Mouse (Mus musculus): ENCODE measurements around the gene Yipf4.

The Yipf4 gene

DNA sequence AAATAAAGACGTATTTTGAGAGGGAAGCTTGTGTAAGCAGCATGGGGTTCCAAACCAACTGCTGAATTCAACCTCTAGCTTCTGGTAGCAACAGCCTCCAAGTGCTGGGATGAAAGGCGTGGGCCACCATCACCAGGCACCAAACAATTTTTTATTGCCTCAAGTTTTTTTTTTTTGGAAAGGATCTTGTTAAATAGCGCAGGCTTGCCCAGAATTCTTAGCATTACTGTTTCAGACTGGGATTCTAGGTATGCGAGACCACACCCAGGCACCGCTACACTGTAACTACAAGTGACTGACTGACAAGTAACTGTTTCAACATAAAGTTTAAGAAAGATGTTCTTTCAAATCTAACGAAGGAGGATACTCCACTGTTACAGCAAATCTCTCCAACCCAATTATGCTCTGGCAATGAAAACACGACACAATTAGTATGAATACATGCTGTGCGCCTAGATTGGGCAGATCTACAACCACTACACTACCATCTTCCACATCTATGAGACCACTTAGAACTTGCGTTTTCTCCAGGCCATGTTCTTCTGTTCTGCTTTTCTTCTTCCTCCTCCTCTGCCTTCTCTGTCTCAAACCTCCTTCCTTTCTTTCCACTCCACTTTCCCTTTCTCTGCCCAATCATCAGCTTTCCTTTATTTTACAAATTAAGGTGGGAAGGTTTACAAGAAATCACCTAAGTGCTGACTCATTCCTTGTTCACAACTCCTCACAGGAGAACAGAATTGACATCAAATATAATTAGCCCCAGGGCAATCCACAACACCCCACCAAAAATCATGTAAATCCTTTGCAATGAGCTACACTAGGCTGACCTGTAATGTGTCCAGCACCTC is 37.7 kb downstream of the Yipf4 start:
- no peak for DNase-seq

GRCm38 (mm10) chr17:74527729-74528607 is 38.7 kb downstream of the Yipf4 start, which contains the start of gene Birc6:
Gene Birc6, plus strand, starts transcription at chr17:74528295.
- DNase-seq: peak; percentile 100

DNA sequence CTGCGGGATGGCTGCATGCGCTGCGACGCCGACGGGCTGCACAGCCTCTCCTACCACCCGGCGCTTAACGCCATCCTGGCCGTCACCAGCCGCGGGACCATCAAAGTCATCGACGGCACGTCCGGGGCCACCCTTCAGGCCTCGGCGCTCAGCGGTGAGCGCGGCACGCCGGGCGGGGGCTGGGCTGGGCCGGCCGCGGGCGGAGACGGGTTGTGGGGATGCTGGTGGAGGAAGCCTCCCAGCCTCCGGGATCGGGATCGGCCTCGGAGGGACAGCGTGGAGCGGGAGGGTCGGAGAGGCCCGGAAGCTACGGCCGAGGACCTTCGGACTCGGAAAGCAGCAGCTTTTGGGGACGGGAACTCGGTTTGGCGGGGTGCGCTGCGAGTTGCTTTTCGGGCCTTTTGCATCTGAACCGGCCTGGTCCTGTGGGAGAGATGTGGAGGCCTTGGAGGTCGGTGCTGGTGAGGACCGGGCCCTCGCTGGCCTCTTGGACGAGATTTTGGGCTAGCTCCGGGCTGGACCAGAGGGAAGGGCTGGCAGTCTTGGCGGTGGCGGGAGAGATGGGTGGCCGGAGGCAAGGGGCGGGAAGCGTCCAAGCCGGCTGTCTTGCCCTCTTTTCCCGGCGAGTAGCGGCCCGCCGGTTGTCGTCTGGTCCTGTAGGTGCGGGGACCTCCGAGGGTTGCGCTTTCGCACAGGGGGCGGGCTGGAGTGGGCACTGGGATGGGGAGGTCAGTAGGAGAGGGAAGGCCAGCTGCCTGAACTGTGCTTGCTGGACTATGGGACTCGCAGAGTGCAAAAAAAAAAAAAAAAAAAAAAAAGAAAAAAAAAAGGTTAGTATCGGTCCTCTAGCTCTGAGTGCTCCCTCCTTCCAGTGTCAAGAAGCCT is 39.6 kb downstream of the Yipf4 start:
- peak; percentile 42 for DNase-seq

GRCm38 (mm10) chr17:74529533-74529824 is 40.2 kb downstream of the Yipf4 start:
- no peak for DNase-seq

DNA sequence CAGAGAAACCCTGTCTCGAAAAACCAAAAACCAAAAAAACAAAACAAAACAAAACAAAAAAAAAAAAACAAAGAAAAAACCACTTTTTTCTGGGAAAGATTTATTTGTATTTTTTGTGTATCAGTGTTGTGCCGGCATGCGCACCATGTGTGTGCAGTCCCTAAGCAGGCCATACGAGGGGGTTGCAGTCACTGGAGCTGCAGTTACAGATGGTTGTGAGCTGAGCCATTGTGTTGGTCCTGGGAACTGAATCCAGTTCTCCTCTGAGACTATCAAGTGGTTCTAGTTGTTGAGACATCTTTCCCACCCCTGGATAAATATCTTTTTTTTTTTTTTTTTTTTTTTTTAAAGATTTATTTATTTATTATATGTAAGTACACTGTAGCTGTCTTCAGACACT is 45.7 kb downstream of the Yipf4 start:
- no peak for DNase-seq

DNA sequence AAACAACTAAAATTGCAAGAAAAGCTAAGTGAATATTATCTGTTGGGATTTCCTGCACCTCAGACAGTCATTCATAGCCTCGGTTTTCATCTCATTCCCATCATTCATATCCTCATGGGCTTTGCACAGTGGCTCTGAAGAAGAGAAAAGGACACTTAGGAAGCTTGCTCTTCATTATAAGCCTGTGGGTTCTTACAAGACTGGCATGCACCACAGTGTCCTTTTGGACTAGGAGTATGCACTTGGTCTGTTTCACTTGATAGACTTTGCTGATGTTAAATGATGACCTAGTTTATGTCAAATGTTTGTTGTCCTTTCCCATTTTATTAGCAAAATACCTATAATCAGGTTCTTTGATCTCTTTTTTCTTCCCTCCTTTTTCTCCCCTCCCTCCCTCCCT is 48.2 kb downstream of the Yipf4 start:
- DNase-seq: no peak

GRCm38 (mm10) chr17:74543615-74544014 is 54.3 kb downstream of the Yipf4 start:
- DNase-seq: no peak

Measured in right cerebral cortex, postnatal 14 days (tissue).